Mouse (Mus musculus) limb, embryonic 12.5 days (tissue): ENCODE data around the gene Cd300ld3. TPM values are rescaled to one million over a fixed set of nuclear protein-coding genes. Genes with fewer than 3 reads are reported as not detected.
"Not testable (repeated sequence)": the region's sequence is repeated elsewhere in the genome, so short reads cannot be mapped to it uniquely, and the experiment has no call there.

Source experiments
- ATAC-seq: fragments of 200-750 bp; cut with Nextera tagmentation; 2 replicates; pipeline ENCODE4 v1.8.0; 2017; ENCODE audit warnings: low read depth, moderate TSS enrichment; ENCODE audit not compliant: insufficient number of reproducible peaks, insufficient read depth, low FRiP score, low TSS enrichment
- H3K27ac ChIP-seq: fragments of 300-500 bp; sonication (generic); 2 replicates; pipeline ENCODE4 v1.5.1; 2016; ENCODE audit warnings: mild to moderate bottlenecking, moderate library complexity
- H3K27me3 ChIP-seq: fragments of 300-500 bp; sonication (generic); 2 replicates; pipeline ENCODE4 v1.6.1; 2016; ENCODE audit warnings: mild to moderate bottlenecking, moderate library complexity
- H3K36me3 ChIP-seq: fragments of 300-500 bp; sonication (generic); 2 replicates; pipeline ENCODE4 v1.6.1; 2016; ENCODE audit warnings: mild to moderate bottlenecking, moderate library complexity
- H3K4me1 ChIP-seq: fragments of 300-500 bp; sonication (generic); replicated peaks from 2 replicates; pipeline ENCODE4 v1.6.1; 2016
- H3K4me2 ChIP-seq: fragments of 300-500 bp; sonication (generic); 2 replicates; pipeline ENCODE4 v1.6.1; 2016; ENCODE audit warnings: mild to moderate bottlenecking, moderate library complexity
- H3K4me3 ChIP-seq: fragments of 300-500 bp; sonication (generic); replicated peaks from 2 replicates; pipeline ENCODE4 v1.5.1; 2016; ENCODE audit warnings: mild to moderate bottlenecking
- H3K9ac ChIP-seq: fragments of 300-500 bp; sonication (generic); replicated peaks from 2 replicates; pipeline ENCODE4 v1.6.1; 2016; ENCODE audit warnings: mild to moderate bottlenecking, moderate library complexity
- H3K9me3 ChIP-seq: fragments of 300-500 bp; sonication (generic); 2 replicates; pipeline ENCODE4 v1.6.1; 2016; ENCODE audit warnings: mild to moderate bottlenecking, moderate library complexity
- WGBS: fragments of 180-500 bp; shearing (Covaris S2); methylation state at CpG from one replicate; pipeline ENCODE4 v1.1.7; 2016; 5-methylcytosine and 5-hydroxymethylcytosine counted together
- polyA plus RNA-seq: library from polyadenylated mRNA; unstranded; fragments of >200 nt; fragmentation: Nextera tagmentation; extraction: Ambion mirVana; gene quantifications from 2 replicates; pipeline ENCODE4 v1.2.1, GENCODE M21; 2016

The Cd300ld3 gene
- polyA plus RNA-seq, 1 experiment from 2014 or later: not detected

GRCm38 (mm10) chr11:115052991-115053390 lies 4.8 kb upstream of the Cd300ld3 start:
- H3K9me3 ChIP-seq: no peaks in the 10 kb centered on the region
- no peak overlapping the region for H3K27ac ChIP-seq
- H3K9ac ChIP-seq: no peak overlapping the region
- H3K4me3 ChIP-seq: no peak overlapping the region
- no peaks in the 10 kb centered on the region for H3K4me1 ChIP-seq
- no peak for ATAC-seq
- no peak overlapping the region for H3K4me2 ChIP-seq
- H3K27me3 ChIP-seq: no peaks in the 10 kb centered on the region; the same call in 1 of the 2 replicates
- no peaks in the 10 kb centered on the region for H3K36me3 ChIP-seq
- 89% methylated on average over 1 of the region's 1 CpGs for WGBS

GRCm38 (mm10) chr11:115052206-115052605 lies 4.0 kb upstream of the Cd300ld3 start:
- WGBS: 2% methylated on average over 9 of the region's 9 CpGs
- no peaks in the 10 kb centered on the region for H3K4me1 ChIP-seq
- ATAC-seq: no peak
- H3K36me3 ChIP-seq: no peaks in the 10 kb centered on the region
- no peaks in the 10 kb centered on the region; the same call in 1 of the 2 replicates for H3K27me3 ChIP-seq
- H3K9me3 ChIP-seq: no peaks in the 10 kb centered on the region
- no peak overlapping the region for H3K27ac ChIP-seq
- H3K4me3 ChIP-seq: no peak overlapping the region
- no peak overlapping the region for H3K4me2 ChIP-seq
- H3K9ac ChIP-seq: no peak overlapping the region

- Histone ChIP-seq H3K9me3 (no peaks in the 10 kb centered on the region), H3K9ac (no peak overlapping the region), H3K36me3 (no peaks in the 10 kb centered on the region), H3K4me1 (no peaks in the 10 kb centered on the region), H3K27me3 (no peaks in the 10 kb centered on the region; the same call in 1 of the 2 replicates), H3K4me2 (no peak overlapping the region), H3K27ac (no peak overlapping the region), H3K4me3 (no peak overlapping the region)
- no peak for ATAC-seq
- WGBS: 38% methylated on average over 3 of the region's 3 CpGs
Observed at GRCm38 (mm10) chr11:115049282-115049895, 1.2 kb upstream of the Cd300ld3 start.

- not testable (repeated sequence) for H3K4me3 ChIP-seq, H3K27me3 ChIP-seq, H3K4me1 ChIP-seq, ATAC-seq, H3K36me3 ChIP-seq, H3K4me2 ChIP-seq, H3K9me3 ChIP-seq, H3K9ac ChIP-seq, H3K27ac ChIP-seq
- no CpG with 5 or more reads among the region's 6 CpGs for WGBS
Observed at GRCm38 (mm10) chr11:115037669-115038068, 10.5 kb downstream of the Cd300ld3 start, which contains the start of gene Cd300ld5. Gene Cd300ld5 (minus strand): TSS chr11:115037769.

GRCm38 (mm10) chr11:115026912-115027311 lies 21.3 kb downstream of the Cd300ld3 start, which contains the start of gene Cd300ld4:
Gene Cd300ld4 (minus strand): TSS chr11:115027012.
- H3K9ac ChIP-seq, H3K4me3 ChIP-seq, H3K27ac ChIP-seq, H3K36me3 ChIP-seq, H3K9me3 ChIP-seq, ATAC-seq, H3K4me2 ChIP-seq, H3K4me1 ChIP-seq, H3K27me3 ChIP-seq: not testable (repeated sequence)
- no CpG with 5 or more reads among the region's 6 CpGs for WGBS

GRCm38 (mm10) chr11:115016093-115016492 lies 32.1 kb downstream of the Cd300ld3 start, which contains the start of gene Cd300ld2:
Gene Cd300ld2 (minus strand): TSS chr11:115016193.
- not testable (repeated sequence) for H3K4me2 ChIP-seq, H3K27ac ChIP-seq, ATAC-seq, H3K27me3 ChIP-seq, H3K4me3 ChIP-seq, H3K9ac ChIP-seq, H3K36me3 ChIP-seq, H3K4me1 ChIP-seq, H3K9me3 ChIP-seq
- WGBS: no CpG with 5 or more reads among the region's 7 CpGs

- WGBS: 78% methylated on average over 5 of the region's 5 CpGs
- no peaks in the 10 kb centered on the region for H3K9me3 ChIP-seq
- no peaks in the 10 kb centered on the region for H3K4me1 ChIP-seq
- peaks cover 3% of the 10 kb centered on the region; the same call in 1 of the 2 replicates for H3K27me3 ChIP-seq
- no peak for ATAC-seq
- no peaks in the 10 kb centered on the region for H3K36me3 ChIP-seq
- no peak overlapping the region for H3K9ac ChIP-seq
- H3K4me3 ChIP-seq: no peak overlapping the region
- no peak overlapping the region for H3K27ac ChIP-seq
- H3K4me2 ChIP-seq: no peak overlapping the region
Observed at GRCm38 (mm10) chr11:115004070-115004469, 44.1 kb downstream of the Cd300ld3 start.

GRCm38 (mm10) chr11:115001474-115002040 lies 46.7 kb downstream of the Cd300ld3 start, which contains the start of gene Cd300c2:
Gene Cd300c2 (minus strand): TSS chr11:115001880.
- no peak for ATAC-seq
- Histone ChIP-seq H3K9ac (no peak within 1 kb of the TSS), H3K4me2 (no peak within 1 kb of the TSS), H3K9me3 (no peaks in the 10 kb centered on the region), H3K4me1 (no peaks in the 10 kb centered on the region), H3K27me3 (peaks cover 9% of the 10 kb centered on the region; the same call in 1 of the 2 replicates), H3K4me3 (no peak within 1 kb of the TSS), H3K27ac (no peak within 1 kb of the TSS), H3K36me3 (no peaks in the 10 kb centered on the region)
- WGBS: 82% methylated on average over 7 of the region's 7 CpGs

Other genes starting within 250 kb of the Cd300ld3 start
- gene Gpr142, start 249.5 kb downstream of the Cd300ld3 start, polyA plus RNA-seq: not detected in 2 replicates
- 50.7 and 53.8 TPM in 2 replicates for gene Gprc5c, start 197.3 kb downstream of the Cd300ld3 start, polyA plus RNA-seq
- gene Cd300a, start 158.4 kb downstream of the Cd300ld3 start, polyA plus RNA-seq: 0.70 and 0.88 TPM in 2 replicates
- not detected in 2 replicates for gene Cd300lb, start 114.0 kb downstream of the Cd300ld3 start, polyA plus RNA-seq
- gene Cd300c, start 79.3 kb downstream of the Cd300ld3 start, polyA plus RNA-seq: not detected in 2 replicates
- gene Cd300ld, start 58.5 kb downstream of the Cd300ld3 start, polyA plus RNA-seq: 0.10 TPM in 1 of 2 replicates, not detected in the other
- gene Cd300c2, start 46.5 kb downstream of the Cd300ld3 start, polyA plus RNA-seq: 0.73 and 0.83 TPM in 2 replicates
- not detected in 2 replicates for gene Cd300ld2, start 32.2 kb downstream of the Cd300ld3 start, polyA plus RNA-seq
- gene Cd300ld4, start 21.4 kb downstream of the Cd300ld3 start, polyA plus RNA-seq: not detected in 2 replicates
- gene Cd300ld5, start 10.6 kb downstream of the Cd300ld3 start, polyA plus RNA-seq: not detected in 2 replicates
- not detected in 2 replicates for gene Cd300e, start 13.8 kb upstream of the Cd300ld3 start, polyA plus RNA-seq
- 1.4 and 1.8 TPM in 2 replicates for gene Rab37, start 43.0 kb upstream of the Cd300ld3 start, polyA plus RNA-seq
- gene Cd300lf, start 85.6 kb upstream of the Cd300ld3 start, polyA plus RNA-seq: 0.26 TPM in 2 replicates
- gene Slc9a3r1, start 114.9 kb upstream of the Cd300ld3 start, polyA plus RNA-seq: 23.9 and 25.0 TPM in 2 replicates
- gene Tmem104, start 139.1 kb upstream of the Cd300ld3 start, polyA plus RNA-seq: 5.8 and 8.2 TPM in 2 replicates
- 17.8 and 23.6 TPM in 2 replicates for gene Nat9, start 139.4 kb upstream of the Cd300ld3 start, polyA plus RNA-seq
- gene Grin2c, start 218.8 kb upstream of the Cd300ld3 start, polyA plus RNA-seq: 0.09 and 0.21 TPM in 2 replicates
- gene Fdxr, start 228.6 kb upstream of the Cd300ld3 start, polyA plus RNA-seq: 13.2 and 16.1 TPM in 2 replicates
- gene Fads6, start 249.3 kb upstream of the Cd300ld3 start, polyA plus RNA-seq: 0.10 and 0.15 TPM in 2 replicates